Mouse (Mus musculus): Measurements from ENCODE around the gene Stard5. TPM values are rescaled to one million over a fixed set of nuclear protein-coding genes. Genes with fewer than 3 reads are reported as not detected.

The Stard5 gene
- 7.3 and 7.7 TPM in 2 replicates for polyA plus RNA-seq (2012; rRNA removed)

- peak; percentile 96 for DNase-seq (ENCODE audit: low read depth, low spot score)
- WGBS = under 1% methylated on average over 35 of the region's 35 CpGs
These were observed at the start of gene Stard5 for GRCm38 (mm10) chr7:83631828-83632681. Gene Stard5 (plus strand): TSS chr7:83631959.

- no peak for DNase-seq (ENCODE audit: low read depth, low spot score)
- 39% methylated on average over 11 of the region's 11 CpGs for WGBS
These were observed 46.9 kb upstream of the Stard5 start, which contains the start of gene Tmc3 for GRCm38 (mm10) chr7:83584639-83585471. Gene Tmc3 (plus strand): TSS chr7:83584927.

GRCm38 (mm10) chr7:83594056-83594455, 37.7 kb upstream of the Stard5 start:
- DNase-seq (ENCODE audit: low read depth, low spot score) = no peak
- WGBS = 72% methylated on average over 3 of the region's 3 CpGs

- no peak for DNase-seq (ENCODE audit: low read depth, low spot score)
- WGBS = 85% methylated on average over 3 of the region's 3 CpGs
These were observed 34.7 kb upstream of the Stard5 start for GRCm38 (mm10) chr7:83597063-83597462.

GRCm38 (mm10) chr7:83598997-83599912, 32.5 kb upstream of the Stard5 start:
- 54% methylated on average over 13 of the region's 13 CpGs for WGBS
- peak; percentile 6 for DNase-seq (ENCODE audit: low read depth, low spot score)

GRCm38 (mm10) chr7:83599913-83600286, 31.9 kb upstream of the Stard5 start:
- WGBS = 68% methylated on average over 8 of the region's 8 CpGs
- DNase-seq (ENCODE audit: low read depth, low spot score) = no peak

GRCm38 (mm10) chr7:83604180-83604944, 27.4 kb upstream of the Stard5 start:
- DNase-seq (ENCODE audit: low read depth, low spot score) = no peak
- 94% methylated on average over 7 of the region's 7 CpGs for WGBS

- 97% methylated on average over 2 of the region's 2 CpGs for WGBS
- no peak for DNase-seq (ENCODE audit: low read depth, low spot score)
These were observed 25.0 kb upstream of the Stard5 start for GRCm38 (mm10) chr7:83606796-83607195.

GRCm38 (mm10) chr7:83609891-83610290, 21.9 kb upstream of the Stard5 start:
- 97% methylated on average over 4 of the region's 4 CpGs for WGBS
- DNase-seq (ENCODE audit: low read depth, low spot score) = no peak

GRCm38 (mm10) chr7:83611886-83612285, 19.9 kb upstream of the Stard5 start:
- WGBS = 44% methylated on average over 1 of the region's 1 CpGs
- no peak for DNase-seq (ENCODE audit: low read depth, low spot score)

GRCm38 (mm10) chr7:83615272-83615671, 16.5 kb upstream of the Stard5 start:
- no peak for DNase-seq (ENCODE audit: low read depth, low spot score)
- 88% methylated on average over 3 of the region's 3 CpGs for WGBS

- WGBS = 86% methylated on average over 8 of the region's 8 CpGs
These were observed 15.9 kb upstream of the Stard5 start for GRCm38 (mm10) chr7:83615815-83616214.

GRCm38 (mm10) chr7:83616268-83616667, 15.5 kb upstream of the Stard5 start:
- DNase-seq (ENCODE audit: low read depth, low spot score) = no peak

More at GRCm38 (mm10) chr7:83615815-83616214, 15.9 kb upstream of the Stard5 start:
- DNase-seq (ENCODE audit: low read depth, low spot score) = no peak

GRCm38 (mm10) chr7:83618709-83619108, 13.1 kb upstream of the Stard5 start:
- 62% methylated on average over 1 of the region's 1 CpGs for WGBS

More at GRCm38 (mm10) chr7:83616268-83616667, 15.5 kb upstream of the Stard5 start:
- 79% methylated on average over 3 of the region's 3 CpGs for WGBS

GRCm38 (mm10) chr7:83622582-83622981, 9.2 kb upstream of the Stard5 start:
- 90% methylated on average over 6 of the region's 6 CpGs for WGBS
- DNase-seq (ENCODE audit: low read depth, low spot score) = no peak

More at GRCm38 (mm10) chr7:83618709-83619108, 13.1 kb upstream of the Stard5 start:
- no peak for DNase-seq (ENCODE audit: low read depth, low spot score)

- WGBS = 79% methylated on average over 1 of the region's 1 CpGs
- no peak for DNase-seq (ENCODE audit: low read depth, low spot score)
These were observed 7.7 kb upstream of the Stard5 start for GRCm38 (mm10) chr7:83624065-83624464.

GRCm38 (mm10) chr7:83626557-83627257, 5.1 kb upstream of the Stard5 start:
- no peak for DNase-seq (ENCODE audit: low read depth, low spot score)
- 50% methylated on average over 8 of the region's 8 CpGs for WGBS

GRCm38 (mm10) chr7:83627369-83627768, 4.4 kb upstream of the Stard5 start:
- no peak for DNase-seq (ENCODE audit: low read depth, low spot score)
- WGBS = 65% methylated on average over 4 of the region's 4 CpGs

Data from large intestine, adult 2 months (tissue).